Mouse (Mus musculus) limb, embryonic 13.5 days (tissue): ENCODE measurements around the gene Muc13. TPM values are rescaled to one million over a fixed set of nuclear protein-coding genes. Genes with fewer than 3 reads are reported as not detected.

Experiments
- ATAC-seq: fragments of 200-750 bp; cut with Nextera tagmentation; 2 replicates; pipeline ENCODE4 v1.8.0; 2017; ENCODE audit warnings: low read depth, moderate number of reproducible peaks, moderate TSS enrichment; ENCODE audit not compliant: low FRiP score
- H3K27ac ChIP-seq: fragments of 300-500 bp; sonication (generic); 2 replicates; pipeline ENCODE4 v1.5.1; 2015; ENCODE audit warnings: inconsistent platforms, mild to moderate bottlenecking, moderate library complexity
- H3K27me3 ChIP-seq: fragments of 300-500 bp; sonication (generic); 2 replicates; pipeline ENCODE4 v1.6.1; 2015; ENCODE audit warnings: mild to moderate bottlenecking, inconsistent platforms
- H3K36me3 ChIP-seq: fragments of 300-500 bp; sonication (generic); 2 replicates; pipeline ENCODE4 v1.6.1; 2015; ENCODE audit warnings: inconsistent platforms, mild to moderate bottlenecking, moderate library complexity
- H3K4me1 ChIP-seq: fragments of 300-500 bp; sonication (generic); 2 replicates; pipeline ENCODE4 v1.6.1; 2015; ENCODE audit warnings: inconsistent platforms
- H3K4me2 ChIP-seq: fragments of 300-500 bp; sonication (generic); replicated peaks from 2 replicates; pipeline ENCODE4 v1.6.1; 2015; ENCODE audit warnings: inconsistent platforms, mild to moderate bottlenecking, moderate library complexity
- H3K4me3 ChIP-seq: fragments of 300-500 bp; sonication (generic); 2 replicates; pipeline ENCODE4 v1.5.1; 2015; ENCODE audit warnings: moderate library complexity, mild to moderate bottlenecking, inconsistent platforms
- H3K9ac ChIP-seq: fragments of 300-500 bp; sonication (generic); 2 replicates; pipeline ENCODE4 v1.6.1; 2015; ENCODE audit warnings: mild to moderate bottlenecking, inconsistent platforms
- H3K9me3 ChIP-seq: fragments of 300-500 bp; sonication (generic); 2 replicates; pipeline ENCODE4 v1.6.1; 2016; ENCODE audit warnings: inconsistent platforms
- WGBS: fragments of 180-500 bp; shearing (Covaris S2); methylation state at CpG from one replicate; pipeline ENCODE4 v1.1.7; 2015; 5-methylcytosine and 5-hydroxymethylcytosine counted together
- polyA plus RNA-seq: library from polyadenylated mRNA; unstranded; fragments of >200 nt; fragmentation: Nextera tagmentation; extraction: Ambion mirVana; gene quantifications from 2 replicates; pipeline ENCODE4 v1.2.1, GENCODE M21; 2015

Gene Muc13
- polyA plus RNA-seq, 1 experiment from 2014 or later: 0.22 TPM

GRCm38 (mm10) chr16:33756396-33756795, 37.4 kb upstream of the Muc13 start:
- Histone ChIP-seq H3K9ac (no peak overlapping the region), H3K27ac (no peak overlapping the region), H3K4me2 (no peak overlapping the region), H3K4me1 (no peaks in the 10 kb centered on the region), H3K4me3 (no peak overlapping the region), H3K9me3 (no peaks in the 10 kb centered on the region), H3K27me3 (no peaks in the 10 kb centered on the region), H3K36me3 (peaks cover 43% of the 10 kb centered on the region)
- ATAC-seq: no peak
- WGBS: 60% methylated on average over 6 of the region's 6 CpGs

GRCm38 (mm10) chr16:33759207-33759606, 34.6 kb upstream of the Muc13 start:
- Histone ChIP-seq H3K4me1 (no peaks in the 10 kb centered on the region), H3K9me3 (no peaks in the 10 kb centered on the region), H3K27me3 (no peaks in the 10 kb centered on the region), H3K9ac (no peak overlapping the region), H3K36me3 (peaks cover 40% of the 10 kb centered on the region), H3K27ac (no peak overlapping the region), H3K4me2 (no peak overlapping the region), H3K4me3 (no peak overlapping the region)
- WGBS: 96% methylated on average over 7 of the region's 7 CpGs
- no peak for ATAC-seq

- 54% methylated on average over 5 of the region's 5 CpGs for WGBS
- Histone ChIP-seq H3K4me3 (no peak overlapping the region), H3K36me3 (peaks cover 30% of the 10 kb centered on the region), H3K4me2 (no peak overlapping the region), H3K9ac (no peak overlapping the region), H3K4me1 (no peaks in the 10 kb centered on the region), H3K9me3 (no peaks in the 10 kb centered on the region), H3K27me3 (no peaks in the 10 kb centered on the region), H3K27ac (no peak overlapping the region)
- ATAC-seq: no peak
These were observed 33.3 kb upstream of the Muc13 start for GRCm38 (mm10) chr16:33760542-33760941.

- H3K9ac ChIP-seq: no peak overlapping the region
- H3K4me1 ChIP-seq: no peaks in the 10 kb centered on the region
- no peak overlapping the region for H3K4me3 ChIP-seq
- no peak overlapping the region for H3K27ac ChIP-seq
- ATAC-seq: no peak
- no peaks in the 10 kb centered on the region for H3K27me3 ChIP-seq
- no peaks in the 10 kb centered on the region for H3K9me3 ChIP-seq
- no peak overlapping the region for H3K4me2 ChIP-seq
- 74% methylated on average over 11 of the region's 11 CpGs for WGBS
- peaks cover 26% of the 10 kb centered on the region for H3K36me3 ChIP-seq
These were observed 32.8 kb upstream of the Muc13 start for GRCm38 (mm10) chr16:33760996-33761395.

GRCm38 (mm10) chr16:33764501-33765193, 29.2 kb upstream of the Muc13 start:
- no peak for ATAC-seq
- Histone ChIP-seq H3K4me3 (no peak overlapping the region), H3K9me3 (no peaks in the 10 kb centered on the region), H3K27me3 (no peaks in the 10 kb centered on the region), H3K36me3 (peaks cover 13% of the 10 kb centered on the region), H3K4me1 (peaks cover 14% of the 10 kb centered on the region), H3K4me2 (no peak overlapping the region), H3K27ac (no peak overlapping the region), H3K9ac (no peak overlapping the region)
- 55% methylated on average over 12 of the region's 12 CpGs for WGBS

- no peak overlapping the region for H3K4me2 ChIP-seq
- H3K4me3 ChIP-seq: no peak overlapping the region
- ATAC-seq: no peak
- H3K27ac ChIP-seq: no peak overlapping the region
- H3K9me3 ChIP-seq: no peaks in the 10 kb centered on the region
- H3K4me1 ChIP-seq: peaks cover 16% of the 10 kb centered on the region
- no peak overlapping the region for H3K9ac ChIP-seq
- H3K36me3 ChIP-seq: peaks cover 13% of the 10 kb centered on the region
- H3K27me3 ChIP-seq: no peaks in the 10 kb centered on the region
- 92% methylated on average over 2 of the region's 2 CpGs for WGBS
These were observed 28.4 kb upstream of the Muc13 start for GRCm38 (mm10) chr16:33765477-33765876.

- Histone ChIP-seq H3K36me3 (peaks cover 8% of the 10 kb centered on the region), H3K4me2 (no peak overlapping the region), H3K27ac (no peak overlapping the region), H3K27me3 (no peaks in the 10 kb centered on the region), H3K4me1 (peaks cover 16% of the 10 kb centered on the region), H3K9ac (no peak overlapping the region), H3K4me3 (no peak overlapping the region), H3K9me3 (no peaks in the 10 kb centered on the region)
- ATAC-seq: no peak
- WGBS: 78% methylated on average over 12 of the region's 12 CpGs
These were observed 27.5 kb upstream of the Muc13 start for GRCm38 (mm10) chr16:33766309-33766708.

GRCm38 (mm10) chr16:33766757-33767156, 27.1 kb upstream of the Muc13 start:
- no peak for ATAC-seq
- Histone ChIP-seq H3K4me1 (peaks cover 16% of the 10 kb centered on the region), H3K9ac (no peak overlapping the region), H3K27me3 (no peaks in the 10 kb centered on the region), H3K27ac (no peak overlapping the region), H3K4me3 (no peak overlapping the region), H3K4me2 (no peak overlapping the region), H3K36me3 (peaks cover 8% of the 10 kb centered on the region), H3K9me3 (no peaks in the 10 kb centered on the region)
- 63% methylated on average over 15 of the region's 15 CpGs for WGBS

GRCm38 (mm10) chr16:33768491-33769278, 25.2 kb upstream of the Muc13 start:
- ATAC-seq: no peak

GRCm38 (mm10) chr16:33769848-33770247, 24.0 kb upstream of the Muc13 start:
- Histone ChIP-seq H3K4me1 (peaks cover 16% of the 10 kb centered on the region), H3K9ac (no peak overlapping the region), H3K4me2 (no peak overlapping the region), H3K36me3 (peaks cover 4% of the 10 kb centered on the region; the same call in 1 of the 2 replicates), H3K9me3 (no peaks in the 10 kb centered on the region), H3K27me3 (no peaks in the 10 kb centered on the region), H3K4me3 (no peak overlapping the region), H3K27ac (no peak overlapping the region)
- no peak for ATAC-seq
- 66% methylated on average over 7 of the region's 7 CpGs for WGBS

More at GRCm38 (mm10) chr16:33768491-33769278, 25.2 kb upstream of the Muc13 start:
- 82% methylated on average over 3 of the region's 3 CpGs for WGBS
- Histone ChIP-seq H3K9me3 (no peaks in the 10 kb centered on the region), H3K4me1 (peaks cover 16% of the 10 kb centered on the region), H3K4me3 (no peak overlapping the region), H3K4me2 (no peak overlapping the region), H3K27ac (no peak overlapping the region), H3K9ac (no peak overlapping the region), H3K36me3 (peaks cover 4% of the 10 kb centered on the region), H3K27me3 (no peaks in the 10 kb centered on the region)

GRCm38 (mm10) chr16:33770778-33771454, 22.9 kb upstream of the Muc13 start:
- no peak overlapping the region for H3K27ac ChIP-seq
- H3K27me3 ChIP-seq: no peaks in the 10 kb centered on the region
- H3K4me2 ChIP-seq: no peak overlapping the region
- no peak for ATAC-seq
- H3K4me3 ChIP-seq: no peak overlapping the region
- H3K9ac ChIP-seq: no peak overlapping the region
- WGBS: 91% methylated on average over 4 of the region's 4 CpGs
- peaks cover 16% of the 10 kb centered on the region for H3K4me1 ChIP-seq
- no peaks in the 10 kb centered on the region for H3K9me3 ChIP-seq
- H3K36me3 ChIP-seq: peaks cover 4% of the 10 kb centered on the region; the same call in 1 of the 2 replicates

GRCm38 (mm10) chr16:33772809-33773208, 21.0 kb upstream of the Muc13 start:
- peaks cover 10% of the 10 kb centered on the region; the same call in 1 of the 2 replicates for H3K4me1 ChIP-seq
- no peaks in the 10 kb centered on the region for H3K36me3 ChIP-seq
- ATAC-seq: no peak
- no peak overlapping the region for H3K4me3 ChIP-seq
- H3K27me3 ChIP-seq: no peaks in the 10 kb centered on the region
- no peak overlapping the region for H3K4me2 ChIP-seq
- H3K9me3 ChIP-seq: no peaks in the 10 kb centered on the region
- H3K27ac ChIP-seq: no peak overlapping the region
- WGBS: 90% methylated on average over 5 of the region's 5 CpGs
- no peak overlapping the region for H3K9ac ChIP-seq
